Mouse (Mus musculus) spleen, embryonic (tissue): ENCODE data around the gene Ecd.

ENCODE experiments used
- CTCF ChIA-PET: fragments of 350-600 bp; sonication (Branson Sonifier 250); formaldehyde crosslinking; loops from one replicate; lab custom pipeline; 2022; lab: Charles Lee

Ecd gene

GRCm38 (mm10) chr14:20347991-20348541, at the start of gene Ecd, which contains the start of gene Fam149b:
Gene Ecd, minus strand, starts transcription at chr14:20348121.
Gene Fam149b, plus strand, starts transcription at chr14:20348162.
- CTCF ChIA-PET = interaction anchor here (0.6 to 1.2 kb wide), 4 partner anchors 9 to 264 kb away, joined by 3 to 13 read pairs (median 3); partner anchors contain the start of gene Mrps16

GRCm38 (mm10) chr14:20397220-20397619, 49.3 kb upstream of the Ecd start:
- CTCF ChIA-PET = no interaction called here

GRCm38 (mm10) chr14:20393205-20393913, 45.4 kb upstream of the Ecd start, which contains the start of gene Mrps16:
Gene Mrps16, minus strand, starts transcription at chr14:20393634.
- CTCF ChIA-PET = interaction anchor here (0.6 to 2.8 kb wide), 5 partner anchors 11 to 144 kb away, joined by 3 to 12 read pairs (median 4); partner anchors contain the start of genes Ecd and Fam149b

- CTCF ChIA-PET = interaction anchor here (0.7 to 2.8 kb wide), 3 partner anchors 12 to 45 kb away, joined by 3 to 12 read pairs (median 3); partner anchors contain the start of genes Ecd and Fam149b
These were observed 44.4 kb upstream of the Ecd start for GRCm38 (mm10) chr14:20392326-20392725.

- CTCF ChIA-PET = no interaction called here
These were observed 41.6 kb upstream of the Ecd start for GRCm38 (mm10) chr14:20389446-20390079.

- CTCF ChIA-PET = interaction anchor here (1.5 kb wide), 1 partner anchor 10 kb away, joined by 12 read pairs; no protein-coding TSS in a partner anchor
These were observed 40.7 kb upstream of the Ecd start, which contains the start of gene Dnajc9 for GRCm38 (mm10) chr14:20388441-20389129. Gene Dnajc9, minus strand, starts transcription at chr14:20388910.

- CTCF ChIA-PET = interaction anchor here (0.6 to 3.1 kb wide), 3 partner anchors 8 to 41 kb away, joined by 3 to 12 read pairs (median 12); partner anchors contain the start of gene Mrps16
These were observed 32.0 kb upstream of the Ecd start for GRCm38 (mm10) chr14:20379753-20380430.

- CTCF ChIA-PET = interaction anchor here (0.6 to 3.1 kb wide), 4 partner anchors 9 to 30 kb away, joined by 3 to 12 read pairs (median 8); partner anchors contain the start of gene Mrps16
These were observed 31.2 kb upstream of the Ecd start for GRCm38 (mm10) chr14:20379087-20379640.

GRCm38 (mm10) chr14:20378313-20379061, 30.6 kb upstream of the Ecd start:
- CTCF ChIA-PET = interaction anchor here (0.6 to 2.7 kb wide), 4 partner anchors 9 to 508 kb away, joined by 3 to 12 read pairs (median 4); no protein-coding TSS in a partner anchor

- CTCF ChIA-PET = interaction anchor here (0.6 kb wide), 1 partner anchor 263 kb away, joined by 3 read pairs; no protein-coding TSS in a partner anchor
These were observed 29.2 kb upstream of the Ecd start for GRCm38 (mm10) chr14:20377112-20377521.

GRCm38 (mm10) chr14:20371854-20372253, 23.9 kb upstream of the Ecd start:
- CTCF ChIA-PET = no interaction called here

- CTCF ChIA-PET = interaction anchor here (0.5 kb wide), 1 partner anchor 14 kb away, joined by 3 read pairs; no protein-coding TSS in a partner anchor
These were observed 22.9 kb upstream of the Ecd start for GRCm38 (mm10) chr14:20370798-20371197.

- CTCF ChIA-PET = no interaction called here
These were observed 20.4 kb upstream of the Ecd start for GRCm38 (mm10) chr14:20368271-20368670.

- CTCF ChIA-PET = no interaction called here
These were observed 15.3 kb upstream of the Ecd start for GRCm38 (mm10) chr14:20363230-20363629.

GRCm38 (mm10) chr14:20347441-20347990, 405 bp downstream of the Ecd start:
- CTCF ChIA-PET = interaction anchor here (0.5 to 1.2 kb wide), 5 partner anchors 9 to 264 kb away, joined by 3 to 13 read pairs (median 3); partner anchors contain the start of gene Mrps16

- CTCF ChIA-PET = interaction anchor here (0.6 kb wide), 1 partner anchor 131 kb away, joined by 6 read pairs; no protein-coding TSS in a partner anchor
These were observed 2.0 kb downstream of the Ecd start for GRCm38 (mm10) chr14:20345885-20346284.

- CTCF ChIA-PET = no interaction called here
These were observed 7.1 kb downstream of the Ecd start for GRCm38 (mm10) chr14:20340866-20341265.

GRCm38 (mm10) chr14:20340149-20340548, 7.8 kb downstream of the Ecd start:
- CTCF ChIA-PET = interaction anchor here (0.7 kb wide), 1 partner anchor 56 kb away, joined by 4 read pairs; no protein-coding TSS in a partner anchor

- CTCF ChIA-PET = no interaction called here
These were observed 8.5 kb downstream of the Ecd start for GRCm38 (mm10) chr14:20339415-20339814.
